Mouse (Mus musculus) gastrocnemius, postnatal 36 days (tissue): ENCODE data around the gene Dnajc7. TPM values are rescaled to one million over a fixed set of nuclear protein-coding genes. Genes with fewer than 3 reads are reported as not detected.
"Not testable (repeated sequence)": the region's sequence is repeated elsewhere in the genome, so short reads cannot be mapped to it uniquely, and the experiment has no call there.

Experiments
- DNase-seq, 2 experiments: peaks; one replicate each; pipeline ENCODE4 v3.0.0; 2022
- intact Hi-C: fragments of 180-260 bp; cut with DNase I; formaldehyde crosslinking; loops from one replicate; pipeline ENCODE4 v1.15.1; 2025
- total RNA-seq, 2 experiments: library from RNA; stranded (reverse); gene quantifications; 2 replicates each; pipeline ENCODE4 v1.2.3; 2021

Gene Dnajc7
- total RNA-seq, 2 experiments from 2014 or later, result 105 to 110 TPM

DNA sequence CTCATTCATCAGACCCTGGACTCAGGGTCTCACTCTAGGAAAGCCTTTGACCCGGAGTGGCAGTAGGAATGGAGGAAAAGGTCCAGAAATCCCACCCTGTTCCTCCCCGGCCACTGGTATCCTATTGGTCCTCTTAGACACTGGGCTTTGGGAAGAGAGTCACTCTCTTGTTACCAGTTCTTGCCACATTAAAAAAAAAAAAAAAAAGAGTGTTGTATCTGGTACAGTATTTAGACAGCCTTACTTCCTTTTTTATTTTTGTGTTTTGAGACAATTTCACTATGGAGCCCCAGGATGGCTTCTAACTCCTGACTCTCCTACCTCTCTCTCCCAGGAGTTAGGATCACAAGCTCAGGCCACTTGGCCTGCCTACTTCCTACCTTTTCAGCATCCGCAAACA, 62.4 kb downstream of the Dnajc7 start:
- DNase-seq, result no peak
- intact Hi-C loops, result loop anchor here (5.0 kb wide), 1 partner anchor 70 kb away; no protein-coding TSS in a partner anchor

DNA sequence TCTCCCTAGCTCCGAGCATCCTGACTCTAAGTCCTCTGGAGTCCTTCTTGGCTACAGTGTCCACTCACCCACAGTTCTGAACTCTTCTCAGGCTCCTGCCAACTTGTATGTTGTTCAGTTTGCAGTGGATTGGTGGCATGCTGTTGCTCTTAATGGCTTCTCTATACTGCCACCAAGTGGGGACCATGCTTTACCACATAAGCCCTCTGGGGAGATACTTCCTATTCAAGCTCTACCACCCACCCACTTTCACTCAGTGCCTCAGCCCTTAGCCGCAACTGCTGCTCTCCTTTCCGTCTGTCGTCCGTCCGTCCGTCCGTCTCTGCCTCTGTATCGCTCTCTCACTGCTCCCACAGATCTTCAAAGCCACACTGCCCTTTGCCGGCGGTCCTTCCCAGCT, 64.4 kb downstream of the Dnajc7 start:
- intact Hi-C loops, result loop anchor here (2.0 to 5.0 kb wide), 2 partner anchors 68 to 127 kb away; no protein-coding TSS in a partner anchor
- DNase-seq, result no peak

DNA sequence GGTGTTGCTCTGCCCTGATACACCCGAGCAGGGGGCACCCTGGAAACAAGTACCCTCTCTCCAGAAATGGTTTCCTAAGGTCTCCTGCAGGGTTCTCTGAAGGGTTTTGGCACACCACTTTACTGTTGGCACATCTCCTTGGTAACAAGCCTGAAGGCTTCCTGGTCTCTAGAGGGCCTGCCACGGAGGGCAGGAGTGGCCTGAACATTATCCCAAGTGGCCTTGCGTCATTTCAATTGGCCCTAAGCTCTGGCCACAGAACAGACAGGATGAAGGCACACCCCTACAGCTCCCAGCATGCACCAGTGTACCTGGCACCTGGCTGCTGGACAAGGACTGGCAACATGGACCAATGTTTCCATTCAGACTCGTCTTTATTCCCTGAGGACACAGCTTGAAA, 67.1 kb downstream of the Dnajc7 start:
- no peak for DNase-seq
- intact Hi-C loops, result loop anchor here (5.0 kb wide), 2 partner anchors 36 to 191 kb away; no protein-coding TSS in a partner anchor

DNA sequence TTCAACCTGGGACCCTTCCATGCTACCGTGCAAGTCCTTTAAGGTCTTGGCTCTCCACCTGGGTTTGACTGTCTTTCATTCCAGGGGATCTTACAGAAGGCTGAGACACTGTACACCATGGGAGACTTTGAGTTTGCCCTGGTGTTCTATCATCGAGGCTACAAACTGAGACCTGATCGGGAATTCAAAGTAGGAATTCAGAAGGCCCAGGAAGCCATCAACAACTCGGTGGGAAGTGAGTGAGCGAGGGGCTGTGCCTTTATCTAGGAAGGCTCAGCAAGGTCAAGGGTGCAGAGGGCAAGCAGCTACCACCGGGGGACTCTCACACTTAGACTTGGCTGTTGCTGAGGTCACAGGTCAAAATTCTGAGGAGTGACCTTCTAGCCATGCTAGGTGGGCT, 69.9 kb downstream of the Dnajc7 start:
- intact Hi-C loops, result loop anchor here (5.0 kb wide), 2 partner anchors 33 to 188 kb away; no protein-coding TSS in a partner anchor
- no peak for DNase-seq

DNA sequence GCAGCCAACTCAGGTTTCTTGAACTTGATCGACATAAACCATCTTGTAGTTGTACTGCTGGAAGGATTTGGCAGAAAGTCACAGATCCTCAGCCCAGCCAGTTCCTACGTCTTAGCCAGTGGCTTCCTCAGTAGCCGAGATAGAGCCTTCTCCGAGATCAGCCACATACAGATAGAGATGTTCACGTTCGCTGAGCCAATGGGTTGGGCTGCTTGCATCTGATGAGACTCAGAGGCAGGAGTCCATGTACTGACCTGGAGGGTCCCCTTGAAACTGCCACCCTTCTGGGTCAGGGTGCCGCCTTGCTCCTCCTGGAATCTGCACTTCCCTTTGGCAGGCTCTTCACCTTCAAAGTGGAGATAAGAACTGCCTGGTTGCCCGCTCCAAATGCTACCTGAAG, 70.5 kb downstream of the Dnajc7 start:
- intact Hi-C loops, result no loop called here
- DNase-seq, result no peak

DNA sequence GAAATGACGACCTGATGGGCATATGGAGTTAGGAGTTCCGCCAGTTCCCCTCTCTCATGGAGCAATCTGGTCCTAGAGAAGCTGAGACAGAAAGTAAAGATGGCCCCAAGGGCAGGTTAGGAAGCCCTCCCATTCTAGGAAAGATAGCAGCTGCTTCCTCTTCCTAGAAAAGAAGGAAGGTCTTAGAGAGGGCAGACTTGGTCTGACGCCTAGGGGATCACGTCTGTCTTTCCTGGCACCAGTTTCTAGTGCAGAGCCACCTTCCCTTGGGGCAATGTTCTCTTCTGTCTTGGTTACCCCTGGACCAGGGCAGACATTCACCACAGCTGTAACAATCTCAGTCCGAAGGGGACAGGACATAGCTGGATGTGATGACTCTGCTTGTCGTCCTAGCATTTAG, 71.8 kb downstream of the Dnajc7 start:
- intact Hi-C loops, result no loop called here
- no peak for DNase-seq

DNA sequence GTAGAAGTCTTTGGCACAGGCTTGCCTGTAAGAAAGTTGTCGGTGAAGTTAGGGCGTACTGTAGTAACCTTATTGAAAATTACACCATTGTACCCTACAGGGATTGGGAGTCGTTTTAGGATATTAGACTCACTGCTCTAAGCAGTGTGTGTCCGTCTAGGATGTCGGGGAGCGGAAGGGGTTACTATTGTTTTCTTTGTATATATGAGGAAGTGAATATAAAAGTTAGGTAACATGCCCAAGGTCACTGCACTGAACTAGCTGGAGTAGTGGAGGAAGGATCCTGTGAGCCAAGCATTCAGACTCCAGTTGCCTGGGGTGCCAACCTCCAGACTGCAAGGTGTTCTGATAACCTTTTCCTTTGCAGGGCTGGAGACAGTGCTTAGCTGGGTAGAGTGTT, 73.0 kb downstream of the Dnajc7 start:
- intact Hi-C loops, result no loop called here
- DNase-seq, result no peak

DNA sequence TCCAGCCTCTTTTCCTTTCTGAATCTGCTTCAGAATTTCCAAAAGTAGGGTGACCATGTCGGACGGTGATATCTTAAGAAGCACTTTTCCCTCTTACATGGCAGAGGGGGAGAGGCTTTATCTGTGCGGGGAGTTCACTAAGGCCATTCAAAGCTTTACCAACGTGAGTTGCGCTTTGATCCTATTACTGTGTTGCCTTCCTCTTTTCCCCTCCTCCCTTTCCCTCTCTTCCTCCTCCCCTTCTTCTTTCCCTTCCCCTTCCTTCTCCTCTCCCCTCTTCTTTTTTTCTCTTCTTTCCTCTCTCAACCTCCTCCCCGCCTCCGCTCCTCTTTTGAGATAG, 74.3 kb downstream of the Dnajc7 start:
- intact Hi-C loops, result no loop called here

DNA sequence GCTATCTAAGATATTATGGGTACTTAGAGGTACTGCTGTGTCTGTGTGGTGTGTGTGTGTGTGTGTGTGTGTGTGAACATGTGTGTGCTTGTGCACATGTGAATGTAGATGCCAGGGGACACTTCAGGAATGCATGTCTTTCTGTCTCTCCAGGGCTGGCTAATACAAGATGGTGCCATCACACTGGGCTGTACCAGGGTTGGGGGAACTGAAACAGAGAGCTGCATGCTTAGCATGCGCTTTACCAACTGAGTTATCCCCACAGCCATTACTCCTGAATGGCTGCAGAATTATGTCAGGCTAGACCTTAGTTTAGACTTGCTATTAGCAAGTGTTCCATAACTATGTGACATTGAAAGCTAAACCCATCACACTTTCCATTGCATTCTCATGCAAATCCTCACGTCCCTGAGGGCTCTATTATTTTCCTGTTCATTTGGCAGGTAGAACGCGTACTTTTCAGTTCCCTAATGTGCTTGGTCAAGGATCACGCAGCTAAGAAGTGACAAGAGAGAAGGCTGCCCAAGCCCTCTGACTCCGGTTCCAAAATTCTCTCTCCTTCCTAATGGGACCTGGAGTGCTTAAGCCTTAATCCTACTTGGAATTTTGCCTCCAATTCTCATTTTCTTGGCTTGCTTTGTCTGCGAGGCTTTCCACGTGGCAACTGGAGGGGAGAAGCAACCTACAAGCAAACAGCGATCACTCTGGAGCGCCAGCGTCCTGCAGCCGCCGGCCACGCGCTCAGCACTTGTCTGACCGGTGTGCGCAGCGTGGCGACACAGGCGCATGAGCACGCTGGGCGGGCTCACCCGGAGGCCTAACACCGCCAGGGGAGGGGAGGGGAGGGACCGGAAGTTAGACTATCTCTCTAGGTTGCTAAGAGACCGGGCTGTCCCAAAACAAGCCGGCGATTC, 74.9 kb downstream of the Dnajc7 start, which contains the start of gene Ttc25:
Ttc25 (plus strand) TSS at position 776 of the 914 bp plus-strand sequence.
- peak; percentile 72 to 83 for DNase-seq
- intact Hi-C loops, result no loop called here

More for the DNA sequence above, 74.3 kb downstream of the Dnajc7 start:
- DNase-seq, result no peak

DNA sequence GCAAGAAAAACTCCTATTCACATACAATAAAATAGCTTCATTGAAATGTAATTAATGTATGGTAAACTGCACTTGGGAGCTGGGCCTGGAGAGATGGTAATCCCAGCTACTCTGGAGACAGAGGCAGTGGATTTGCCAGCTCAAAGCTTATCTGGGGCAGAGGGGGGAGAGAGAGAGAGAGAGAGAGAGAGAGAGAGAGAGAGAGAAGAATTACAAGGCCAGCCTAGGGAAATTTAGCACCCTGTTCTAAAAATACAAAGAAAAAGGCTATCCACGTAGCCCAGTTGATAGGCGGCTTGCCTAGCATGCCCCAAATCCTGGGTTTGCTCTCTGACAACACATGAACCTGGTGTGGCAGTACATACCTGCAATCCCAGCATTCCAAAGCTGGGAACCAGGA, 78.4 kb downstream of the Dnajc7 start:
- DNase-seq, result no peak

DNA sequence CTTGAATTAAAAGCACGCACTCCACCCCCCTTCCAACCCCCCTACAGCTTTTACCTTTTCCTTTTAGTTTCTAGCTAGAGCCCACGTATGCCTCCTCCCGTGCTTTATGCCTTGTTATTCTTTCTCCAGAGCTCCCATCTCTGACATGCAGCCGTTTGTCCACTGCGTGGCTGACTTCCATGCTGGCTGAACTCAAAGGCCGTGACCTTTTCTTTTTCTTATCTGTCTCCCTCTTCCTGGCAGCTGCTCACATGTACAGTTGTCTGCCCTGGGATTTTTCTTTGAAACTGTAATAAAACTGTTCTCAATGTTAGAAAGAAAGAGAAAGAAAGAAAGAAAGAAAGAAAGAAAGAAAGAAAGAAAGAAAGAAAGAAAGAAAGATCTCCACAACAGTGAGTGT, 79.0 kb downstream of the Dnajc7 start:
- intact Hi-C loops, result no loop called here
- DNase-seq, result no peak

More for the DNA sequence above, 78.4 kb downstream of the Dnajc7 start:
- intact Hi-C loops, result no loop called here

DNA sequence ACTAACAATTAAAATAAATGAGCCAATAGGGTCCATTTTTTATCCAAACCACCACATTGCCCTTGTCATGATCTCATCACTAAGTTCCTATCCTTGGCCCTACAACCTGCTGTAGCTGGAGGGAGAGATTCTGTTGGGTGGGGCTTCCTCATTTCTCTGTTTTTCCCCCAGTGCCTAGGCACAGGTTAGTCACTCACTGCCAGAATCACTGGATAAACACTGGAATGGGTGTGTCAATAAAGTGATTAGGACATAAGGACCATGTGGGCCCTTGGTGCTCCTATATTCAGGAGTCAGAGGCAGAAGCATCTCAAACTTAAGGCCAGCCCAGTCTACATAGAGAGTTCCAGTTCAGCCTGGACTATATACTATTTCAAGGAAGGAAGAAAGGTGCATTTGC, 83.5 kb downstream of the Dnajc7 start:
- intact Hi-C loops, result no loop called here
- no peak for DNase-seq

DNA sequence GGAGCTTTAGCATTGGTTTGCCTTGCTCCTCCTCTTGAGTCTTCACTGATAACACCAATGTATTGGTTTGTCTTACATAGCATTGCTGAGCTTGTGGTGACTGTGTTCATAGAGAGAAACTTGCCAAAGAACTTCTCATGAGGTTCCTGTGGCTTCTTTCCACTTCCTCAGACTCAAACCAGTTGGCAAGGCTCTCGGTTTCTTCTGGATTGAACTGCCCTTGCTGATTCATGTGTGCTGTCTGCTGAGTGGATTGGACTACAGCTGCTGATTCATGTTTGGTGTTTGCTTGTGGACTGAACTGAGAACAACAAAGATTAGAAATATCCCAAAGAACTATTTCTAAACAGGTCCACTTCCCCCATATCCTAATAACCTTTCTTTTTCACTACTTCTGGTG, 84.0 kb downstream of the Dnajc7 start:
- DNase-seq, result no peak
- intact Hi-C loops, result no loop called here

DNA sequence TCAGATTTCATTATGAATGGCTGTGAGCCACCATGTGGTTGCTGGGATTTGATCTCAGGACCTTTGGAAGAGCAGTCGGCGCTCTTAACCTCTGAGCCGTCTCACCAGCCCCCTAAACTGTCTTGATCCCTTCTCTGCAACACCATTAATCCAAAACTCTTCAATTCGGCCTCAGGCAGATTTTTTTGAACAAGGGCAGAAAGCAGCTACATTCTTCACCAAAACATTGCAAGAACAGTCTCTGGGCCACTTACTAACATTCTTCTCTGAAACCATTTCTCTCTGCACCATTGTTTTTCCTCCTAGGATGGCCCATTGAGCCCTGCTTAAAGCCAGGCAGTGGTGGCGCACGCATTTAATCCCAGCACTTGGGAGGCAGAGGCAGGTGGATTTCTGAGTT, 85.1 kb downstream of the Dnajc7 start:
- intact Hi-C loops, DNase-seq: not testable (repeated sequence)

DNA sequence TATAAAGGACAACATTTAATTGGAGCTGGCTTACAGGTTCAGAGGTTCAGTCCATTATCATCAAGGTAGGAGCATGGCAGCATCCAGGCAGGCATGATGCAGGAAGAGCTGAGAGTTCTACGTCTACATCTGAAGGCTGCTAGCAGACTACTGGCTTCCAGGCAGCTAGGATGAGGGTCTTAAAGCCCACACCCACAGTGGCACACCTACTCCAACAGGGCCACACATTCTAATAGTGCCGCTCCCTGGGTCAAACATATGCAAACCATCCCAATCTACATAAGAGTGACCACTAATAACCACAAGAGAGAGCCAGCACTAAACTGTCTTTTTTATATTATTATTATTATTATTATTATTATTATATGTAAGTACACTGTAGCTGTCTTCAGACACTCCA, 85.6 kb downstream of the Dnajc7 start:
- DNase-seq, intact Hi-C loops: not testable (repeated sequence)

DNA sequence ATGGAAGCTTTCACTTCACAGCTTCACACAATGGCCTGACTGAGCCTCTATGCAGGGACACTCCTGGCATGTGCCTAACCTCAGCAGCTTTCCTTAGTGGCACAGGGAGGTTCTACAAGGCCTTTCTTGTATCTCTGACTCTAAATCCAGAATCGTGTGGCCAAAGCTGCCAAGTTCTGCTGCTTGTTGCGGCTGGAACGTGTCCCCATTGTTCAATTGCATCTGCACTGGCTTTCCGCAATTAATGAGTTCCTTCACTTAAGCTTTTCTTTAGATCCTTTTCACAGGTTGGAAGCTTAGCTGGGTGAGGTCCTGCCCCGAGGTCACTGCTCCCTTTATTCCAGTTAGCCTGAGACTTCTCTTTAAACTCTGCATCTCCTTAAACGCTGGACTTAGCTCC, 86.1 kb downstream of the Dnajc7 start:
- intact Hi-C loops, result no loop called here
- no peak for DNase-seq

Other genes with a start within 250 kb of the Dnajc7 start
- 10 to 100 TPM; 73.8 to 80.2 TPM for gene Jup, start 222.4 kb downstream of the Dnajc7 start, total RNA-seq
- 1 to 10 TPM; 3.6 to 4.1 TPM for gene P3h4, start 205.3 kb downstream of the Dnajc7 start, total RNA-seq
- 1 to 10 TPM; 5.1 to 6.5 TPM for gene Fkbp10, start 204.5 kb downstream of the Dnajc7 start, total RNA-seq
- 1 to 10 TPM; 7.5 to 8.1 TPM for gene Nt5c3b, start 178.4 kb downstream of the Dnajc7 start, total RNA-seq
- under 1 TPM; 0.22 to 0.26 TPM for gene Klhl10, start 178.3 kb downstream of the Dnajc7 start, total RNA-seq
- 1 to 10 TPM; 3.3 to 3.7 TPM for gene Klhl11, start 147.4 kb downstream of the Dnajc7 start, total RNA-seq
- gene Acly, start 92.2 kb downstream of the Dnajc7 start, total RNA-seq, result 10 to 100 TPM; 10.4 to 13.6 TPM
- under 1 TPM; 0.10 to 0.54 TPM for gene Ttc25, start 74.6 kb downstream of the Dnajc7 start, total RNA-seq
- gene Cnp, start 45.3 kb downstream of the Dnajc7 start, total RNA-seq, result 1 to 10 TPM; 4.3 to 7.3 TPM
- 10 to 100 TPM; 18.6 to 19.1 TPM for gene Nkiras2, start 924 bp downstream of the Dnajc7 start, total RNA-seq
- gene Zfp385c, start 72.3 kb upstream of the Dnajc7 start, total RNA-seq, result under 1 TPM; 0.25 to 0.38 TPM
- 1 to 10 TPM; 1.0 to 1.1 TPM for gene Dhx58, start 84.1 kb upstream of the Dnajc7 start, total RNA-seq
- 10 to 100 TPM; 10.4 to 10.9 TPM for gene Kat2a, start 92.3 kb upstream of the Dnajc7 start, total RNA-seq
- gene Hspb9, start 93.7 kb upstream of the Dnajc7 start, total RNA-seq, result not detected
- 10 to 100 TPM; 35.0 to 44.5 TPM for gene Rab5c, start 118.0 kb upstream of the Dnajc7 start, total RNA-seq
- not detected for gene Kcnh4, start 139.8 kb upstream of the Dnajc7 start, total RNA-seq
- not detected for gene Hcrt, start 142.8 kb upstream of the Dnajc7 start, total RNA-seq
- gene Ghdc, start 150.8 kb upstream of the Dnajc7 start, total RNA-seq, result 1 to 10 TPM; 4.4 to 5.0 TPM
- gene Stat5b, start 230.6 kb upstream of the Dnajc7 start, total RNA-seq, result 100 to 1,000 TPM; 103 to 135 TPM
- gene Stat5a, start 239.2 kb upstream of the Dnajc7 start, total RNA-seq, result 10 to 100 TPM in 1 of 2 experiments, 1 to 10 TPM in 1; 8.4 to 11.8 TPM